Comparison of ENCODE assay signal across 7 mouse cellular contexts in the genomic region with DNA sequence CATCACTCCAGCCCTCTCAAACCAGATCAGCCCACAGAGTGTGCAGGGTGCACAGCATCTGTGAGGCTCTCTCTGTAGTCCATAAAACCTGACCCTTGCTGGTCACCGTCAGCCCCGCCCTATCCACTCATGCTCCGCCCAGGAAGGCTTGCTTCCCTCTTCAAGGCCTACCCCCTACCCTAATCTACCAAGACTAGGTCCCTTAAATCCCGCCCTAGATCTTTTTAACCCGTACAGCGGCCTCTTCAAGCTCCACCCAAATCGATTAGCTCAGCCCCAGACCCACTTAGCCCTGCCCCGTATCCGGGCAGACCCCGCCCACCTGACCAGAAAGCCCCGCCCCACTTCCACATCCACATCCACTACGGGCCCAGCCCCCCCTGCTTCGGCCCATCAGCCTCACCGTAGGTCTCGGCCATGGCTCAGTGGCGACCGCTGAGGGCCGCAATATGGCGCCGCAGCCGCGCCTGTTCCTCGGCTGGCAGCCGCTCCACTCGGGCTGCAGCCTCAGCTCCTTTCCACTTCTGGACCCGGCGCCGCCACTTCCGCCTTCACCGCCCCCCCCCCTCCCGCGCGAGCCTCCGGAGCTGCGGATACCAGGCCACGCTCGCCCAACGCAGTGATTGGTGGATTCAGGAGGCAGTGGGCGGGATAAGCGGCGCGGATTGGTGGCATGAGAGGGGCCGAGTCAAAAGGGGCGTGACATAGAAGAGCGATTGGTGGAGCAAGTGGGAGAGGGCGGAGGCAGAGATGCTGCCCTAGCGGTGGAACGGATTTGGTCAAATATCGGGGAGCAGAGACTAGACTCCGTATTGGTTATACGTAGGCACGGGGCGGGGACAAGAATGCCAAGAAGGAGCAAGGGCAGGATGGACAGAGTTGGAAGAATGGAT. TPM values are rescaled to one million over a fixed set of nuclear protein-coding genes. Genes with fewer than 3 reads are reported as not detected.
DNase-seq lines count a peak whose midpoint lies in the region; ATAC-seq lines count a peak whose summit lies in the region.

A gene (minus strand): TSS at position 573 of the 893 bp plus-strand sequence.

- under 1% methylated on average over 53 of the region's 53 CpGs for WGBS in embryonic facial prominence, embryonic 12.5 days
- WGBS in limb, embryonic 11.5 days = under 1% methylated on average over 53 of the region's 53 CpGs
- under 1% methylated on average over 53 of the region's 53 CpGs for WGBS in midbrain, embryonic 14.5 days

- peak within 1 kb of the TSS; percentile 50 for H3K4me2 ChIP-seq in embryonic facial prominence, embryonic 12.5 days (replicated peaks)
- peak within 1 kb of the TSS; percentile 45 for H3K4me2 ChIP-seq in limb, embryonic 11.5 days (ENCODE audit: low read depth, severe bottlenecking)
- H3K4me2 ChIP-seq in midbrain, embryonic 14.5 days (ENCODE audit: low read length) = peak within 1 kb of the TSS; percentile 57

- H3K27ac ChIP-seq in embryonic facial prominence, embryonic 12.5 days = peak within 1 kb of the TSS; percentile 93
- peak within 1 kb of the TSS; percentile 74 for H3K27ac ChIP-seq in limb, embryonic 11.5 days (replicated peaks; ENCODE audit: low read depth, low read length)
- H3K27ac ChIP-seq in midbrain, embryonic 14.5 days (replicated peaks; ENCODE audit: low read depth, low read length) = peak within 1 kb of the TSS; percentile 85

- H3K4me1 ChIP-seq in embryonic facial prominence, embryonic 12.5 days = peaks cover 10% of the 10 kb centered on the region; the same call in 1 of the 2 replicates
- H3K4me1 ChIP-seq in limb, embryonic 11.5 days (ENCODE audit: control insufficient read depth, insufficient read depth, low read length) = 0 out of 2 replicates have a peak, but pooled peaks cover 3% of the 10 kb centered on the region
- peaks cover 14% of the 10 kb centered on the region for H3K4me1 ChIP-seq in midbrain, embryonic 14.5 days (ENCODE audit: control insufficient read depth, insufficient read depth, low read length)

- no peaks in the 10 kb centered on the region for H3K9me3 ChIP-seq in embryonic facial prominence, embryonic 12.5 days
- H3K9me3 ChIP-seq in limb, embryonic 11.5 days (ENCODE audit: control insufficient read depth, low read length) = no peaks in the 10 kb centered on the region
- no peaks in the 10 kb centered on the region for H3K9me3 ChIP-seq in midbrain, embryonic 14.5 days (ENCODE audit: control insufficient read depth, low read length)

- peak; percentile 98 for DNase-seq in adrenal gland, postnatal 25 days
- DNase-seq in heart, adult 11 months = peak; percentile 100
- peak; percentile 99 for DNase-seq in kidney, adult 18-20 months
- DNase-seq in limb, embryonic 11.5 days (ENCODE audit: low spot score) = peak; percentile 99
- DNase-seq in midbrain, embryonic 14.5 days = peak; percentile 99
- DNase-seq in spleen, adult 18-20 months = peak; percentile 96 to 99

- peak within 1 kb of the TSS; percentile 60 for H3K4me3 ChIP-seq in embryonic facial prominence, embryonic 12.5 days
- H3K4me3 ChIP-seq in limb, embryonic 11.5 days (ENCODE audit: low read depth, low read length) = peak within 1 kb of the TSS; percentile 65
- H3K4me3 ChIP-seq in midbrain, embryonic 14.5 days (replicated peaks; ENCODE audit: low read depth, low read length) = peak within 1 kb of the TSS; percentile 58

- no peaks in the 10 kb centered on the region for H3K27me3 ChIP-seq in embryonic facial prominence, embryonic 12.5 days
- no peaks in the 10 kb centered on the region for H3K27me3 ChIP-seq in limb, embryonic 11.5 days (ENCODE audit: control insufficient read depth, insufficient read depth, low read length)
- H3K27me3 ChIP-seq in midbrain, embryonic 14.5 days (ENCODE audit: control insufficient read depth, insufficient read depth, low read length) = no peaks in the 10 kb centered on the region

- peak; percentile 95 for ATAC-seq in embryonic facial prominence, embryonic 12.5 days (ENCODE audit: insufficient number of reproducible peaks, insufficient read depth, low FRiP score, low TSS enrichment)
- peak; percentile 98 for ATAC-seq in limb, embryonic 11.5 days (ENCODE audit: insufficient number of reproducible peaks, low FRiP score, low TSS enrichment, low read depth)
- ATAC-seq in midbrain, embryonic 14.5 days (ENCODE audit: low FRiP score, low TSS enrichment) = peak; percentile 99

- peaks cover 12% of the 10 kb centered on the region; the same call in 1 of the 2 replicates for H3K36me3 ChIP-seq in embryonic facial prominence, embryonic 12.5 days
- no peaks in the 10 kb centered on the region; the same call in 1 of the 2 replicates for H3K36me3 ChIP-seq in limb, embryonic 11.5 days (ENCODE audit: control insufficient read depth, insufficient read depth, low read length)
- H3K36me3 ChIP-seq in midbrain, embryonic 14.5 days (ENCODE audit: control insufficient read depth, insufficient read depth, low read length) = peaks cover 19% of the 10 kb centered on the region

- H3K9ac ChIP-seq in embryonic facial prominence, embryonic 12.5 days = peak within 1 kb of the TSS; percentile 47
- H3K9ac ChIP-seq in limb, embryonic 11.5 days (ENCODE audit: low read length) = peak within 1 kb of the TSS; percentile 57
- peak within 1 kb of the TSS; percentile 47 for H3K9ac ChIP-seq in midbrain, embryonic 14.5 days (replicated peaks; ENCODE audit: low read length)

RNA-seq across cellular contexts. Expression of the gene that starts here (rescaled TPM):
- 65.7 and 78.2 TPM in 2 replicates for total RNA-seq in adrenal gland, postnatal 25 days (2021)
- polyA plus RNA-seq in embryonic facial prominence, embryonic 12.5 days (2016; fragmentation: Nextera tagmentation; extraction: Ambion mirVana) = 63.9 and 71.4 TPM in 2 replicates
- 51.6 and 55.1 TPM in 2 replicates for polyA plus RNA-seq in limb, embryonic 11.5 days (2014; fragmentation: Nextera tagmentation; extraction: Ambion mirVana)
- 87.7 and 99.6 TPM in 2 replicates for polyA plus RNA-seq in midbrain, embryonic 14.5 days (2014; fragmentation: Nextera tagmentation; extraction: Ambion mirVana)

Comparison
In these comparisons a context has a peak if more than half of its experiments do, and no peak if none do; other contexts are left out.
1. Peak in every context shown above with its lines: DNase-seq, ATAC-seq, H3K4me3 ChIP-seq and H3K27ac ChIP-seq.